In the genomic region with DNA sequence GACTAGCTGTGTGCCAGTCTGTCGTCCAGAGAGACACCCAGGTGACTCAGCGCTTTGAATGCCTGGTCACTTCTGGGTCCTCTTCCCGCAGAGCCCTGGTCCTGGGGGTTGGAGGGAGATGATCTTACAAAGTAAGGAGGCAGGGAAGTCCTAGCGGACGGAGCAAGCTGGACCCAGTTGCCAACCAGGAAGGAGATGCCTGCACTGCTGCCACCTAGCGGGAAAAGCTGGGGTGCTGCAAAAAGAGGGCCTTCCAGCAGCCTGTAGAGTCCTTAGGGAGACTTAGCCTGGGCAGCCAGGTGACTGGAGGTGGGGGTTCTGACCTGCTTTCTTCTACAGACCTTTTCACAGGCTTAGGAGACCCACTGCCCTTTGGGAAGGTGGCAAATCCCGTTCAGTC, we compare ENCODE assay signal across 8 mouse cellular contexts. TPM values are rescaled to one million over a fixed set of nuclear protein-coding genes. Genes with fewer than 3 reads are reported as not detected.
DNase-seq lines count a peak whose midpoint lies in the region; ATAC-seq lines count a peak whose summit lies in the region.

No protein-coding gene starts in this region.

- H3K9ac ChIP-seq in embryonic facial prominence, embryonic 11.5 days (replicated peaks; ENCODE audit: low read length) = no peak overlapping the region
- H3K9ac ChIP-seq in heart, embryonic 12.5 days = no peak overlapping the region
- no peak overlapping the region for H3K9ac ChIP-seq in liver, embryonic 11.5 days (ENCODE audit: low read depth, low read length)
- H3K9ac ChIP-seq in neural tube, embryonic 12.5 days = no peak overlapping the region

- H3K9me3 ChIP-seq in embryonic facial prominence, embryonic 11.5 days (replicated peaks; ENCODE audit: control insufficient read depth, low read length) = no peaks in the 10 kb centered on the region
- no peaks in the 10 kb centered on the region for H3K9me3 ChIP-seq in heart, embryonic 12.5 days (replicated peaks)
- no peaks in the 10 kb centered on the region for H3K9me3 ChIP-seq in liver, embryonic 11.5 days (ENCODE audit: control insufficient read depth, low read length)
- no peaks in the 10 kb centered on the region for H3K9me3 ChIP-seq in neural tube, embryonic 12.5 days

- WGBS in embryonic facial prominence, embryonic 11.5 days = under 1% methylated on average over 7 of the region's 7 CpGs
- 4% methylated on average over 7 of the region's 7 CpGs for WGBS in heart, embryonic 12.5 days
- whole genome bisulfite sequencing in liver, embryonic 11.5 days = 4% methylated on average over 7 of the region's 7 CpGs
- 4% methylated on average over 7 of the region's 7 CpGs for WGBS in neural tube, embryonic 12.5 days

- H3K4me2 ChIP-seq in embryonic facial prominence, embryonic 11.5 days (ENCODE audit: low read depth, low read length) = peak overlapping the region; percentile 13; the same call in 1 of the 2 replicates
- no peak overlapping the region for H3K4me2 ChIP-seq in heart, embryonic 12.5 days
- H3K4me2 ChIP-seq in liver, embryonic 11.5 days = no peak overlapping the region
- peak overlapping the region; percentile 89 for H3K4me2 ChIP-seq in neural tube, embryonic 12.5 days (replicated peaks)

- peak; percentile 31; the same call in 1 of the 2 replicates for ATAC-seq in embryonic facial prominence, embryonic 11.5 days (replicated peaks; ENCODE audit: insufficient number of reproducible peaks, low FRiP score, low TSS enrichment, low read depth)
- ATAC-seq in heart, embryonic 12.5 days (ENCODE audit: insufficient number of reproducible peaks, low FRiP score) = 0 out of 2 replicates have a peak, but pooled peaks have one; percentile 2
- peak; percentile 39 for ATAC-seq in liver, embryonic 11.5 days (replicated peaks; ENCODE audit: low FRiP score)
- no peak for ATAC-seq in neural tube, embryonic 12.5 days (ENCODE audit: low FRiP score, low read depth)

- DNase-seq in ovary, postnatal 10 days (ENCODE audit: low spot score) = peak; percentile 38
- no peak for DNase-seq in ovary, adult 18-20 months (ENCODE audit: low spot score)
- DNase-seq in embryonic facial prominence, embryonic 11.5 days (ENCODE audit: low spot score) = peak; percentile 83
- DNase-seq in kidney, postnatal 14 days = peak; percentile 72
- peak; percentile 73 for DNase-seq in liver, embryonic 11.5 days (ENCODE audit: low spot score)
- peak; percentile 45 to 71 for DNase-seq in urinary bladder, postnatal 4 days (ENCODE audit: low spot score in 2 of 2)

- H3K36me3 ChIP-seq in embryonic facial prominence, embryonic 11.5 days (replicated peaks; ENCODE audit: control insufficient read depth, insufficient read depth, low read depth, low read length) = no peaks in the 10 kb centered on the region
- no peaks in the 10 kb centered on the region for H3K36me3 ChIP-seq in heart, embryonic 12.5 days
- no peaks in the 10 kb centered on the region for H3K36me3 ChIP-seq in liver, embryonic 11.5 days (ENCODE audit: control insufficient read depth, insufficient read depth, low read length)
- no peaks in the 10 kb centered on the region for H3K36me3 ChIP-seq in neural tube, embryonic 12.5 days

- H3K27me3 ChIP-seq in embryonic facial prominence, embryonic 11.5 days (ENCODE audit: control insufficient read depth, insufficient read depth, low read length) = peaks cover 46% of the 10 kb centered on the region
- H3K27me3 ChIP-seq in heart, embryonic 12.5 days (replicated peaks) = peaks cover 86% of the 10 kb centered on the region
- H3K27me3 ChIP-seq in liver, embryonic 11.5 days (replicated peaks; ENCODE audit: control insufficient read depth, insufficient read depth, low read length) = peaks cover 54% of the 10 kb centered on the region
- H3K27me3 ChIP-seq in neural tube, embryonic 12.5 days (replicated peaks) = peaks cover 16% of the 10 kb centered on the region; the same call in 1 of the 2 replicates

- H3K4me3 ChIP-seq in embryonic facial prominence, embryonic 11.5 days (ENCODE audit: low read depth, low read length) = no peak overlapping the region
- H3K4me3 ChIP-seq in heart, embryonic 12.5 days = no peak overlapping the region
- no peak overlapping the region for H3K4me3 ChIP-seq in liver, embryonic 11.5 days (ENCODE audit: low read depth, low read length)
- no peak overlapping the region for H3K4me3 ChIP-seq in neural tube, embryonic 12.5 days

- H3K4me1 ChIP-seq in embryonic facial prominence, embryonic 11.5 days (ENCODE audit: control insufficient read depth, insufficient read depth, low read length) = peaks cover 13% of the 10 kb centered on the region
- peaks cover 14% of the 10 kb centered on the region for H3K4me1 ChIP-seq in heart, embryonic 12.5 days (replicated peaks)
- no peaks in the 10 kb centered on the region; the same call in 1 of the 2 replicates for H3K4me1 ChIP-seq in liver, embryonic 11.5 days (replicated peaks; ENCODE audit: control insufficient read depth, insufficient read depth, low read length)
- peaks cover 49% of the 10 kb centered on the region for H3K4me1 ChIP-seq in neural tube, embryonic 12.5 days

- H3K27ac ChIP-seq in embryonic facial prominence, embryonic 11.5 days (replicated peaks; ENCODE audit: low read depth, low read length) = no peak overlapping the region
- no peak overlapping the region for H3K27ac ChIP-seq in heart, embryonic 12.5 days (ENCODE audit: poor library complexity, severe bottlenecking)
- no peak overlapping the region for H3K27ac ChIP-seq in liver, embryonic 11.5 days (ENCODE audit: low read depth, low read length)
- no peak overlapping the region for H3K27ac ChIP-seq in neural tube, embryonic 12.5 days

RNA-seq across cellular contexts. Expression of a gene that starts 1.8 kb away (rescaled TPM):
- polyA plus RNA-seq in embryonic facial prominence, embryonic 11.5 days (2014; fragmentation: Nextera tagmentation; extraction: Ambion mirVana) = 0.20 and 1.2 TPM in 2 replicates
- 0.10 and 0.18 TPM in 2 replicates for polyA plus RNA-seq in heart, embryonic 12.5 days (2016; fragmentation: Nextera tagmentation; extraction: Ambion mirVana)
- 0.21 and 0.58 TPM in 2 replicates for polyA plus RNA-seq in liver, embryonic 11.5 days (2014; fragmentation: Nextera tagmentation; extraction: Ambion mirVana)
- polyA plus RNA-seq in neural tube, embryonic 12.5 days (2016; fragmentation: Nextera tagmentation; extraction: Ambion mirVana) = 8.4 and 11.9 TPM in 2 replicates

Comparison
In these comparisons a context has a peak if more than half of its experiments do, and no peak if none do; other contexts are left out.
1. H3K4me2 ChIP-seq: peak in embryonic facial prominence, embryonic 11.5 days (single experiment) and neural tube, embryonic 12.5 days (single experiment); none in heart, embryonic 12.5 days (single experiment) and liver, embryonic 11.5 days (single experiment).